Mouse (Mus musculus) spleen, postnatal 36 days (tissue): ENCODE data around the gene Gm4297.
"Not testable (repeated sequence)": the region's sequence is repeated elsewhere in the genome, so short reads cannot be mapped to it uniquely, and the experiment has no call there.

Source experiments
- DNase-seq, 2 experiments: peaks; one replicate each; pipeline ENCODE4 v3.0.0; 2022; ENCODE audit warnings: low spot score in 2 of 2, mixed read lengths in 1 of 2

Gm4297 gene

DNA sequence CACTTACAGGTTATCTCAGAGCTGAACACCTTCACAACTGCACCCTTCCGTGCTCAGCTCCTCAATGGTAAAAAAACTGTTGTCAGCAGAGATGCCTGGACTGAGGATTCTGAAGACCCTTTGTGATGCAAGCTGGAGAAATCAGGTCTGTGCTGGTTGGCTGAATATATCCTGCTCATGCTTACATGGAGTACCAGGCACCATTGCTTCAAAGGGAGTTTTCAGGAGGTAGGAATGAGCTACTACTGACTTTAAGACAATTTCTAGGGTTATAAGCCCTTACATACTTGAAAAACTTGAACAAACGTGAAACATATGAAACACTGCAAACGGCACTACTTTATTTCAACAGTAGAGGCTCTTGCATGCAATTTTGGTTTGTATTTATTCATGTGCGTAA, at the start of gene Gm4297:
Gene Gm4297 (minus strand): TSS at position 101 of the 400 bp plus-strand sequence.
- not testable (repeated sequence) for DNase-seq
